Mouse (Mus musculus): ENCODE data around the gene Lypd6.

Gene Lypd6

DNA sequence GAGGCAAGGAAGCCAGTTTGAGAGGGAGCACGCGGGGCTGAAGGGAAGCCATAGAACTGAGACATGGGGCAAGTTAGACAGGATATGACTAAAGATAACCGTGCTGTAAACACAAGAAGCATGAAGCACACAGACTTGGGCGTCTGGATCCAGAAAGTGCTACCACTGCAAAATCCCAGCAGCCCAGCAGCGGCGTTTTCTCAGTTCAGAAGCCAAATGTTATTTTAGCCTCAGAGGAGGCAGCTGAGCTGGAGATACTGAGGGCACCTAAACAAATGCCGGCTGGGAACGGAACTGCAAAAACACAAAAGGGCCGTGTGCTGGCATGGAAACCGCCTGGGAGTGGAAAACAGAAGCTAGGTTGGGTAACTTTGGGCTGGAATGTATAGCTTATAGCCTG, 43.9 kb downstream of the Lypd6 start:
- peak; percentile 74 for DNase-seq (ENCODE audit: low spot score)

DNA sequence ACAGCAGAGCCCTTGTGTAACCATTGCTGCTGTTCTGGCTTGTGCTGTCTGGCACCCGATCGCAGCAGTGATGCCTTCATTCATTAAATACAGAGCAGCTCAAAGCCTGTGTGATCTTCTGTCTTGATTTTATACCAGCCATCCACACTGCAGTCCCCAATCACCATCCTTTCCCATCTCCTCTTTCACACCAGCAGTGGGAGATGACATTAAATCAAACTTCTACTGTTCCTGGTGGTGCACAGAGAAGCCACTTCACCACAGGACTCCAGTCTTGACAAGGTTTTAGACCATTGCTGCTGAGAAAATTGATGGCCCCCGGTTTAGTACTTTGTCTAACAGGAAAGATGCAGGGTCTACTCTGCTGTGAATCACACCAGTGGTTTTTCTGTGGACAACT, 44.9 kb downstream of the Lypd6 start:
- no peak for DNase-seq (ENCODE audit: low spot score)

DNA sequence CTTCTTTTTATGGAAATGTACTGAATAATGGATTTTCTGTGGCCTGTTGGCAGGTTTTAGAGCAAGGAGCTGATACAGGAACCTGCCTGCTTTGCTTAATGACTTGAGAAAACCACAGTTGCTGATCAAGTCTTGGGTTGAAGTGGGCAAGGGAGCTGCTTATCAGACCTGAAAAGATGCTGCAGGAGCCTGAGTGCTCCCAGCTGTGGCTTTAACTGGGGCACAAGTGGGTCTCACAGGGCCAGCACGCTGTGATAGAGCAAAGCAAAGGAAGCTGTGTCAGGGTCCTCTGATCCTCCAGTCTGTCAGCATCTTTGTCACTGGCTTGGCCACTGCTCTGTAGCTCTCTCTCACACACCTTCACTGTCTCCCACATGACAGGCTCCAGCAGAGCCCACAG, 45.4 kb downstream of the Lypd6 start:
- DNase-seq (ENCODE audit: low spot score), result no peak

DNA sequence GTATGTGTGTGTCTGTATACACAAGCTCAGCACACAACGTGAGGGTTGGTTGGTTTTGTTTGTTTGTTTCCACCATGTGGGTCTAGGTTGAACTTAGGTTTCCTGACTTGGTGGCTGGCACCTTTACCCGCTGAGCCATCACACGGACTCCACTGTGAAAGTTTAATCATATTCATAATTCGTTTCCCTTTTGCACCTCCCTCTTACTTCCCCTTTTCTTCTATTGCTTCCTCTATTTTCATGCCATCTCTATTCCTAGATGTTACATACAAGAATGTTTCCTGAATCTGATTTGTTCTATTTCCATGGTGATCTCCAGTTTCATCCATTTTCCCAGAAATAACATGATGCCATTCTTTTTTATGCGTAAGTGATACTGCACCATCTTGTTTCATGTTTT, 46.2 kb downstream of the Lypd6 start:
- DNase-seq (ENCODE audit: low spot score), result no peak

DNA sequence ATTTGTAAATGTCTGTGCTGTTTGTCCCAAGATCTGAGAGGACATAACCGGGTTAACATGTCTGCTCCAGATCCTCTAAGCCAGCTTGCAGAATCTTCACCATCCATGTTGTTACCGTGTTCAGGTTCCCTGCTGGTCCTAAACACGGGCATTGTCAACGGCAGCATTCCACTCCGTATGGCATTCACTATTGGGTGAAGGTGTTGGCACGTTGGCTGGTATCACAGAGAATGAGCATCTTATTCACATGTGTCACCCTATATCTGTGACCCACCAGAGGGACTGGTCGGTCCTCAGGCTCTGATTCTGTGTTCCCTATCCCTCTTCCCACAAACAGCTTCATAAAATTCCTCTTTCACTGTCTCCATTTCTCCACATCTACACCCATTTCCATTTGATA, 52.9 kb downstream of the Lypd6 start:
- DNase-seq (ENCODE audit: low spot score), result no peak

DNA sequence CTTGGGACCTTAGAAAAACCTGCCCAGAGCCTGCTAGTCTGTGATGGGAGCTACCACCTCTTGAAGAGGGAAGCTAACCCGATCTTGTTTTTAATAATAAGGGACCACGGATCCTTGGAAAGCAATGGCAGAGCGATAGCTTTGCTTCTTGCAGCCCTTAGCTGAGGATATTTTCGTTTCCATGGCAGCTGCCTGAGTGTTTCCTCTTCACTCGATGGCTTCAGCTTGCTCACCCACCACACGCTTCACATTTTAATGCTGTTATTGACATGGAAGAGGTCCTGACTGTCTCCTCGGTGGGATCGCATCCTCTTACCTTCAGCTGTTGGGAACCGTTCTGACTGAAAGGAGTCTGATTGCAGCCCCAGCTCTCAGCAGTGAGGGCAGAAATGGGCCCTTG, 54.6 kb downstream of the Lypd6 start:
- no peak for DNase-seq (ENCODE audit: low spot score)

DNA sequence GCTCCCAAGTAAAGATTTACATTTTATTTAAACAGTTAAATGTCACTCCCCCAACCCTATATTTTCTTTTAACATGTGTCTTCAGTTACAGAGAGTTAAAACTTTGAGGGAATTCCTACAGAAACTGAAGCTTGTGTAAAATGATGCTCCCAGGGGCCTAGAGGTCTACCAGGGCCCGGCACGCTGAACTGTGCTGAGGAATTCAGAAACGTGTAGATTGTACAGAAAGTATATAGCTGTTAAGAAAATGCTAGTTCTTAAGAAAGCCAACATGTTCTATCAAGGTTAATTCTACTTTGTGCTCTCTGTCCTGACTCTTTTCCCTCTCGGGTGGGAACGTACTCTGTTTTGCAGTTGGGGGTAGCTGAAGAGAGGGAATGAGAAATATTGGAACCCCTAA, 57.1 kb downstream of the Lypd6 start:
- no peak for DNase-seq (ENCODE audit: low spot score)

DNA sequence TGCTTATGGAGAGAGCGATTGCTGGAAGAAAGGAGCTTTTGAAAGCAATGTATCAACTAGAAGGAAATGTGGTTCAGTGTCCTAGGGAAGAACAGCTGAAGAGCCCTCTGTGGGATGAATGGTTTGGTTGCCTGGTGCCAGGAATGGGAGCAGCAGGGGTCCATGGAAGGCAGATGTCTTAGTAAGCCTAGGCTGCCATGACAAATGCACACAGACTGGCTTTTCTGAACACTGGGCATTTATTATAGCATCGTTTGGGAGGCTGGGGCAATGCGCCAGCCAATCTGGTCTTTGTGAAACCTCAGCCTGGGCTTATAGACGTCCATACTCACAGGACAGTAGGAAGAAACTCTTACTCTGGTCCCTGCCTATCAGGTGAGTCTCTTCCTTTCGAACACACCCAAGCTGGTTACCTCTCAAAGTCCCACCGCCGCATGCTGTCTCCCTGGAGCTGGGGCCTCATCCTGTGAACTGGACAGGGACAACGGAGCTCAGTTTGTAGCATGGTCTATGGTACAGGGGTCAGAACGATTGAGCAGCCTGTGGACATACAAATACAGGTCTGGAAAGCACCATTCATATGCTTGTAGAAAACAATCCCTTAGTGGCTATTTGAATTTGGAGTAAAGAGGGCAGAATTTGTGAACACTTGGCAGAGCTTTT, 61.4 kb downstream of the Lypd6 start:
- no peak for DNase-seq (ENCODE audit: low spot score)

DNA sequence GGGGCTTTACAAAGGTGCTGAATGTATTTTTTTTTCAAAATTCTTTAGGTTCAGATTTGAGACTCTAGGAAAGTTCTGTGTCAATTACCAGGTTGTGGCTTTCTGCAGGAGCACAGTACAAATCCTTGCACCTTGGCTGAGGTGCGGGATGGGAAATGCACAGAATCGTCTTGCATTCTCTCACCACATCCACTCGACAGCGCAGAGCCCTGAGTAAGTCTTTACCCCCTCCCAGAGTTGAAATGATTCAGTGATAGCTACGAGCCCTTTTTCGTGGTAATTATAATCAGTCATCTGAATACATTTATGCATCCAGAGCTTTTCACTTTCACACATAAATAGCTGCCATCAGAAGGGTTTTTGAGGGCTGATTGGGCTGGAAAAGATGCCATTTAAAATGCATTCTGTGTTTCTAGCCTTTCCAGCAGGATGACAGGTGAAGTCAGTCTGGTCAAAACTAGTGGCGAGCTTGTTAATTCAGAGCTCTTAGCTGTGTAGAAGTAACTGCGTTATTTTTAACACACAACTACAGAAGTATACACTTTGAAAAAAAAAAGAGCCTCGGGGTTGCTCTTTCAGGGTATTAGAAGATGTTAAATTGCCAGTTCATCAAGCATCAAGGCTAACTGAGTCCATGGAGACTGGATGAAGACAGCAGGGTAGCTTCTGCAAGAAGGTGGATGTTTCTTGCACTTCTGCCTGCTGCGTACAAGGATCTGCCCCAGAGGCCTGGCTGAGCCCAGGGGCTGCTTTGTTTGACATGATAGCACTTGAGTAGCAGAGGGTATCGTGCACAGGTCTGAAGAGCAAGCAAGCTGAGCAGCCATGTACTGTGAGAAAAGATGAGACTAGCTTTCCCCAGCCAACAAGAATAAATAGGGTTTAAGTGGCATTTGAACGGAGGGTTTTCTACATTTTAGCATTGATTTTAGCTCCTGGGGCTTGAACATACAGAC, 62.4 kb downstream of the Lypd6 start:
- DNase-seq (ENCODE audit: low spot score), result no peak

DNA sequence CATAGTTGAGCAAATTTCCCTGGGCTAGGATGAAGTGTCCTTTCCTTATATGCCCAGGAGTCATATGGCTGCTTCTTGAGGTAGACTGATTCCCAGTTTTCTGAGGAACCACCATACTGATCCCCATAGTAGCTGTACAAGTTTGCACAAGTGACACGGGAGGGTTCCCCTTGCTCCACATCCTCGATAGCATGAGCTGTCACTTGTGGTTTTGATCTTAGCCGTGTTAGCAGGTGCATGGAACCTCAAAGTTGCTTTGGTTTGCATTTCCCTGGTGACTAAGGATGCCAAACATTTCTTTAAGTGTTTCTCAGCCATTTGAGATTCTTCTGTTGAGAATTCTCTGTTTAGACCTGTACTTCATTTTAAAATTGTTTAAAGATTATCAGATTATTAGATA, 64.4 kb downstream of the Lypd6 start:
- no peak for DNase-seq (ENCODE audit: low spot score)

DNA sequence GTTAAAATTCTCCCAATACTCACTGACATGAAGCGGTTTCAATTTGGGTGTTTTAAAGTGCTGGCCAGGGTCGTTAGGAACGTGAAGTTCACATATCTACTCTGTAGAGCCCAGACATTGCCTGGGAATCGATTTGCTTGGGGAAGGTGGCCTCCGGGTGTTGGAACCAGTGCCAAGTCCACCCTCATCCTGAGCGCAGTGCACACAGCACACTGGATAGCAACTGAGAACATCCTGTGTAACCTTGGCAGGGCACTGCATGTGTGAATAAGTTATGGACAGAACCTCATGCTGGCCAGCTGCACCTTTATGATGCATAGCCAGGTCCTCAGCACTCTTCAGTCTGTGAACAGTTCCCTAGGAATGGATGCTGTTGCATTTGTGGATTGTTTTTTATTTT, 77.4 kb downstream of the Lypd6 start:
- no peak for DNase-seq (ENCODE audit: low spot score)

DNA sequence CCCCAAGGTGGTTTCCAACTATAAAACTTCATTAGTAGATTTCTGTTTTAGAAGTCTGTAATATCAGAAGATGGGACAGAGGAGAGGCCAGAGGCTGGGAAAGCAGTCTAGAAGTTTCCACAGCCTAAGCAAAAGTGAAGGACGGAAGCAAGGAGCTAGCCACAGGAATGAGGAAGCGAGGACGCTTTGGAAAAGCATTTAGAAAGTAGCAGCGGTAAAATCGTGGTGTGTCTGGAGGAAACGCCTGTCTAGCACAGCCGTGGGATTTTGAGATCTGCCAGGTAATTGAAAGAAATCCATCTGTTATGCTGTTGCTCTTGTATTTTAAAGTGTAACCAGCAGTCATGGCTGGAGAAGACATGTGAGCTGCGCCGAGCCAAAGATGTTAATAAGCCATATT, 81.1 kb downstream of the Lypd6 start:
- no peak for DNase-seq (ENCODE audit: low spot score)

DNA sequence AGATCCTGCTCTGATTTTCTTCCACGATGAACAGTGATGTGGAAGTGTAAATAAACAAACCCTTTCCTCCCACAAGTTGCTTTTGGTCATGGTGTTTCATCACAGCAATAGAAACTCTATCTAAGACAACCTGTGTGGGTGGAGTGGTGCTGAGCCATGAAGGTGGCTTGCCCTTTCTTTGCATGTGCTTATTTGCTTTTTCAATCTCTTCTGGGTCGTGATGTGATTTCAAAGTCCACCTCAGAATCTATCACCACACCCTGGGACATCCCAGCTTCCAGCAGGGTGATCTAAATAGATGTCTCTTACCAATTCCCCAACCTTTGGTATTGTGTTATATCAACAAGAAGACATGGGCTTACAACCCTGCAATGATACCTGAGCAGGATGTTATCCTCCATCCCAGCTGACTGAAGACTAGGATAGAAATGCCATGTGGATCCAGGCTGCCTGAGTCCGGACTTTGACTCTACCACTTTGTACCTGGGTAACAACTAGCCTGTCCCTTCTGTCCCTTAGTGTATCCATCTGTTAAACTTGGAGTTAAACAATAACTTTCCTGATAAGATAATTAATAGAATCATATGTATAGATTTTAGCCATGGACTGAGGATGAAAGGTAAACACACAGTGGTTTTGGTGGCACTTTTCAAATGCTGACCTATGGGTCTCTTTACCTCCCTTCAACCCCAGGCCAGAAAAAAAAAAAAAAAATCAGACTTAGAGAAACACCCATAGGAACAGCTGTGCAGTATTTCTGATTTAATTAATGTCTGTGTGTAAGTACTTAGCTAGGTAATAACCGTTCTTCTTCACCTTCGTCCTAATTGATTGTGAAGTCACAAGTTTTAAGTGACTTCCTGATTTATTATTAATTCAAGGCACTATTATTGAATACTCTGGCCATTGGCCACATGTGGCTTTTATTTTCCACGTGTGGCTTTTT, 83.3 kb downstream of the Lypd6 start:
- DNase-seq (ENCODE audit: low spot score), result no peak

DNA sequence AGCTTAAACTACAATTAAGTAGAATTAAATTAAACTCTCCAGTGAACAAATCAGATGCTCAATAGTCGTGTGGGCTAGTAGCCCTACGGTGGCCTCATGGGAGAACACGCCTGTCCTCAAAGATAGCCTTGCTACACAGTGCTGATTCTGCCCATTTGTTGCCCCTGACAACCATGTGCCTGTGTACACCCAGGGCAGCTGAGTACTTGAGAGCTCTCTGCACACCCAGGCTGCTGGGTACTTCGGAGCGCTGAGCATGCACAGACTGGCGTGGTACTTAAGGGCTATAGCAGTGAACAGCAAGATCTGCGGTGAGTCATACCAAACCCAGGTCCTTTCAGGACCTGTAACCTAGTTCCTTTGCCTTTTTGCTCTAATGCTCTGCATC, 84.0 kb downstream of the Lypd6 start:
- no peak for DNase-seq (ENCODE audit: low spot score)

DNA sequence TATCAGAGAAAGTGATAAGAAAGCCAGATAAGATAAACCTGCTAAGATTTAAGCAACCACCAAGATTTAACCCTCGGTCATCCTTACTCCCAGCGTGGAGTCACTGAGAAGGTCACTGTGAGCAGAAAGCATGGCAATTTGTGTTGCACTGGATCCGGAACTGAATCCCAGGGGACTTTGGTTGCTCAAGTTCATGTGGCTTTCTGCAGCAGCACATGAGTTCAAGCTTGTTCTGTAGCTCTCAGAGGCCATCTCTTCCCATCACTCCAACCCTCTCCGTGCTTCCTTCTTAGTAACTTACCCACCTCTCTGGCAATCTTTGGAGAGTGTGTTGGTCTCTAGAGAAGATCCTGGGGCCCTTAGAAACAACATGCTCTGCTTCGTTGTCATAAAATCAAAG, 84.6 kb downstream of the Lypd6 start:
- no peak for DNase-seq (ENCODE audit: low spot score)

DNA sequence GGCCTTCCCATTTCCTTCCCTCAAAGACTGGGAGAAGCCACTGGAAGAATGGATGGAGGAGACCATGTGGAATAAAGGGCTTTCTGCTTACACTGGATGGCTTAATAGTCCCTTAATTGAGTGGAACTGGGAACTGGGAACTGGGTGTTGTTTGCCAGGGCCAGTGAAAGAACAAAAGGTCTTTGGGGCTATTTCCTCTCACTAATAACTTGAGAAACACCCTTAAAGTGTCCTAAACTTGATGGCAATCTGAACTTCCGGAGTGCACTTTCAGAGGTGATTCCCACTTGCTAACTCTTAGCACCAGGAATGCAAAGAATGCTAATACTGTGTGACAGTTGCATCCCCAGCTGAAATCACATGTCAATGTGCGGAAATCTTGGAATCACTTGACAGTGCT, 85.2 kb downstream of the Lypd6 start:
- DNase-seq (ENCODE audit: low spot score), result no peak

DNA sequence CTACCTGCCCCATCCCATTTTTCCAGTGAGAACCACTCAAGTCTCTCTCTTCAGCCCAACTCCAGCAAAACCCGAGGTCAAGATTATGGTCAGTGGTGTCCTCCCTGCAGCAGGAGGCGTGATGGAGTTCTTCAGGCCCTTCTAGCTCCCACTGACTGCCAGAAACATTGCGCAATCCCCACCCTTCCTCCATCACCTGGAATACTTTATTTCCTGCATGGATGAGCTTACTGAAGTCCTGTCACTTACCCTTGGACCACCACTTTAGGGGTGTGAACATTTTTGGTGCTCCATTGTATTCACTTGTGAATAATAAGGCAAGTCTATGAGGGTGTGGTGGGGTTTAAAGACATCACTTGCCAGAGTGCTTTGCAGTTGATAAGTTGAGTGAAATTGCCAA, 85.7 kb downstream of the Lypd6 start:
- DNase-seq (ENCODE audit: low spot score), result no peak

DNA sequence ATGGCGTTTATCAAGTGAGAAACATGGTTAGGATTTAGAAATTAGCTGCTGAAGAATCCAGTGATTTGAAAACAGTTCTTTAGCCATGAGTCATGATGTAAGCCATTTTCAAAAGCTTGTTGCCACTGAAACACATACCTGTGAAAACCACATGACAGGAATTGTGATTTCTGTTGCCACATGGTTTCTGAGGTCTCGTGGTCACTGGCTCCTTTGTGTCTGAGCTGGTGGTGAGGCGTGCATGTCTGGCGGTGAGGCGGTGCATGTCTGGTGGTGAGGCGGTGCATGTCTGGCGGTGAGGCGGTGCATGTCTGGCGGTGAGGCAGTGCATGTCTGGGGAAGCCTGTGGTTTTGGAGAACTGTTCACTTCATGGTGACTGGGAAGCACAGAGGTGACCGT, 89.8 kb downstream of the Lypd6 start:
- no peak for DNase-seq (ENCODE audit: low spot score)

DNA sequence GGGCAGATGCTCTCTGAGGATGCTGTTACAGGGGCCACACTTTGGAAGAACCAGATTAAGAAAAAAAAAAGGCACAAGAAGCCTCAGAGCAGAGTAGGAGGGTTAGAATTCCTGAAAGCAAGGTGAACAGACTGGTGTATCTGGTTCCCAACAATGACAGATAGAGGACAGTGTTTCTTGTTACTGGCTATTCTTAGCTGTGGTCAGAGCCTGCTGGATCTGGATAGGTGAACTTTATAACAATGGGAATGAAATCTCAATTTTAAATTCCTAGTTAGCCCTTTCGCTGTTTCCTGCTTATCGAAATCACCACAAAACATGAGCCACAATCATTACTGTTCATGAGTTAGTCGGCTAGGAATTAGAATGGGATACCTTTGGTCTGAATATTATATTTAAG, 93.8 kb downstream of the Lypd6 start:
- no peak for DNase-seq (ENCODE audit: low spot score)

DNA sequence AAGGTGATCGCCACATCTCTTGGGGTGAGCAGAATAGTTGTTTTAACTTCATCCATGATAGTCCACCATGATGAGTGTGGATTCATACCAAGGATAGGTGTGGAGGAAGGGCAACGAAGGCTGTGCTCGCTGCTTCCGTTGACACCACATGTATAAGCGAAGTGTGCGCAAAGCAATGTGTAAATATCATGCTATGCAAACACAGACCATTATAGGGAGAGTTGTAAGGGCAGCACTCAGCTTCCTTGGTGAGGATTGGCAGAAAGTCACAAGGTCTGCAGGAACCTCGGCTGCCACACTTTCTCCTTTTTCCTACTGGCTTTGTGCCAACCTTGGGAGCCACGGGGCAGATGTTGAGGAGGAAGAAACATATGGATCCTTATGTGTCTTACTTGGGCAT, 97.4 kb downstream of the Lypd6 start:
- no peak for DNase-seq (ENCODE audit: low spot score)

DNA sequence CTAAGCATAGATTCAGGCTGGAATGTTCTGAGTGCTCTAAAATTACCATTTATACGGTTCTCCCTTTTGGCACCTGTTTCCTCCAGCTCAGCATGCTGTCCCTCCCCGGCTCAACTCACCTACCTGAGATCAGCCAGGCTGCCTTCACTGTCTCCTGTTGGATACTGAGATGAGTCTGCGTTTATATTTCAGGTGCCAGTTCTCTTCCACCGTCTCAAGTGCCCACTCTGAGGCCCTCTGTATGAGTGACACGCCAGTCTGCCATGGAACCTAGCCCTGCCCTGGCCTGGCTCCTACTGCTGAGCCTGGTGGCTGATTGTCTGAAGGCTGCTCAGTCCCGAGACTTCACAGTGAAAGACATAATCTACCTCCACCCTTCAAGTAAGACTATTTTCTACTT, 99.0 kb downstream of the Lypd6 start:
- DNase-seq (ENCODE audit: low spot score), result no peak

DNA sequence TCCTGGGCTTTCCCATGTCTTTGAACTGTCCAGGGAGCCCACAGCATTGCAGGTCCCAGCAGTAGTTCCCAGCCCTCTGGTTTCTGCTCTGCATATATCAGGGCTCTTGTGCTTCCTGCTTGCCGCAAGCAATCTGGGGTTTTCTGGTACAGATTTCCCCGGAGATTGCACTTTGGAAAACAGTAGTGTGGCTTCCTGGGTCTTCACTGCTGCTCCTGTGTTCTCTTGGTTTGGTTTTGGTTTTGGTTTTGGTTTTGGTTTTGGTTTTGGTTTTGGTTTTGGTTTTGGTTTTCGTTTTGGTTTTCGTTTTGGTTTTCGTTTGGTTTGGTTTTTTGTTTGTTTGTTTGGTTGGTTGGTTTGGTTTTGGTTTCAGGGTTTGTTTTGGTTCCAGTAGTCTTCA, 99.9 kb downstream of the Lypd6 start:
- DNase-seq (ENCODE audit: low spot score), result no peak
